Mouse (Mus musculus) liver, embryonic 14.5 days (tissue): ENCODE measurements around the gene Rfx3.

Source experiments
- CTCF ChIP-seq: IDR thresholded peaks from 2 replicates; pipeline ENCODE4 v1.5.1; 2016; ENCODE audit warnings: antibody characterized with exemption, low read depth, control low read depth
- EP300 ChIP-seq: IDR thresholded peaks from 2 replicates; pipeline ENCODE4 v1.6.1; 2016; ENCODE audit warnings: antibody characterized with exemption, low read depth

GRCm38 (mm10) chr19:28002708-28003107 is 8.3 kb downstream of the Rfx3 start:
- TF ChIP-seq CTCF, result no peak
- no peak for TF ChIP-seq EP300
